Mouse (Mus musculus) embryonic facial prominence, embryonic 15.5 days (tissue): ENCODE data around the gene Mrpl54. TPM values are rescaled to one million over a fixed set of nuclear protein-coding genes. Genes with fewer than 3 reads are reported as not detected.
A peak's percentile ranks its signal among the peaks of the same experiment; 100 is the strongest.

Source experiments
- ATAC-seq: fragments of 200-750 bp; cut with Nextera tagmentation; 2 replicates; pipeline ENCODE4 v1.8.0; 2017; ENCODE audit warnings: low read depth, moderate TSS enrichment; ENCODE audit not compliant: insufficient number of reproducible peaks, low FRiP score, low TSS enrichment
- H3K27ac ChIP-seq: fragments of 300-500 bp; sonication (generic); replicated peaks from 2 replicates; pipeline ENCODE4 v1.5.1; 2015; ENCODE audit warnings: mild to moderate bottlenecking, inconsistent platforms
- H3K27me3 ChIP-seq: fragments of 300-500 bp; sonication (generic); 2 replicates; pipeline ENCODE4 v1.6.1; 2015; ENCODE audit warnings: inconsistent platforms
- H3K36me3 ChIP-seq: fragments of 300-500 bp; sonication (generic); 2 replicates; pipeline ENCODE4 v1.6.1; 2015; ENCODE audit warnings: mild to moderate bottlenecking, inconsistent platforms
- H3K4me1 ChIP-seq: fragments of 300-500 bp; sonication (generic); 2 replicates; pipeline ENCODE4 v1.6.1; 2015; ENCODE audit warnings: inconsistent platforms
- H3K4me2 ChIP-seq: fragments of 300-500 bp; sonication (generic); replicated peaks from 2 replicates; pipeline ENCODE4 v1.6.1; 2015; ENCODE audit warnings: mild to moderate bottlenecking, inconsistent platforms
- H3K4me3 ChIP-seq: fragments of 300-500 bp; sonication (generic); replicated peaks from 2 replicates; pipeline ENCODE4 v1.5.1; 2015; ENCODE audit warnings: mild to moderate bottlenecking, inconsistent platforms
- H3K9ac ChIP-seq: fragments of 300-500 bp; sonication (generic); 2 replicates; pipeline ENCODE4 v1.6.1; 2015; ENCODE audit warnings: inconsistent platforms
- H3K9me3 ChIP-seq: fragments of 300-500 bp; sonication (generic); replicated peaks from 2 replicates; pipeline ENCODE4 v1.6.1; 2016; ENCODE audit warnings: inconsistent platforms
- WGBS: fragments of 180-500 bp; shearing (Covaris S2); methylation state at CpG from one replicate; pipeline ENCODE4 v1.1.7; 2015; 5-methylcytosine and 5-hydroxymethylcytosine counted together
- polyA plus RNA-seq: library from polyadenylated mRNA; unstranded; fragments of >200 nt; fragmentation: Nextera tagmentation; extraction: Ambion mirVana; gene quantifications from 2 replicates; pipeline ENCODE4 v1.2.1, GENCODE M21; 2015

The Mrpl54 gene
- polyA plus RNA-seq, 1 experiment from 2014 or later, result 199 TPM

- peak; percentile 58; the same call in 1 of the 2 replicates for ATAC-seq
- Histone ChIP-seq H3K27ac (peak overlapping the region; percentile 28; the same call in 1 of the 2 replicates), H3K4me3 (peak overlapping the region; percentile 44), H3K36me3 (no peaks in the 10 kb centered on the region), H3K4me2 (peak overlapping the region; percentile 74), H3K9ac (no peak overlapping the region), H3K9me3 (no peaks in the 10 kb centered on the region), H3K4me1 (peaks cover 26% of the 10 kb centered on the region), H3K27me3 (peaks cover 34% of the 10 kb centered on the region)
- 5% methylated on average over 17 of the region's 17 CpGs for WGBS
Measured at GRCm38 (mm10) chr10:81284719-81285118, 18.0 kb upstream of the Mrpl54 start.

GRCm38 (mm10) chr10:81284189-81284588 is 17.5 kb upstream of the Mrpl54 start:
- Histone ChIP-seq H3K27ac (0 out of 2 replicates have a peak overlapping the region, but pooled peaks have one; percentile 28), H3K4me2 (no peak overlapping the region), H3K9me3 (no peaks in the 10 kb centered on the region), H3K27me3 (peaks cover 34% of the 10 kb centered on the region), H3K4me3 (no peak overlapping the region), H3K36me3 (no peaks in the 10 kb centered on the region), H3K9ac (no peak overlapping the region), H3K4me1 (peaks cover 27% of the 10 kb centered on the region)
- ATAC-seq, result 0 out of 2 replicates have a peak, but pooled peaks have one; percentile 11
- WGBS, result 35% methylated on average over 6 of the region's 6 CpGs

GRCm38 (mm10) chr10:81279496-81279895 is 12.8 kb upstream of the Mrpl54 start:
- Histone ChIP-seq H3K27ac (no peak overlapping the region), H3K9ac (no peak overlapping the region)

GRCm38 (mm10) chr10:81277676-81278075 is 10.9 kb upstream of the Mrpl54 start:
- no peak overlapping the region for H3K4me3 ChIP-seq
- no peaks in the 10 kb centered on the region for H3K9me3 ChIP-seq
- no peak for ATAC-seq
- H3K36me3 ChIP-seq, result peaks cover 13% of the 10 kb centered on the region
- H3K27ac ChIP-seq, result no peak overlapping the region
- peaks cover 8% of the 10 kb centered on the region; the same call in 1 of the 2 replicates for H3K4me1 ChIP-seq
- H3K9ac ChIP-seq, result no peak overlapping the region
- 81% methylated on average over 22 of the region's 22 CpGs for WGBS
- no peak overlapping the region for H3K4me2 ChIP-seq
- peaks cover 7% of the 10 kb centered on the region; the same call in 1 of the 2 replicates for H3K27me3 ChIP-seq

More at GRCm38 (mm10) chr10:81279496-81279895, 12.8 kb upstream of the Mrpl54 start:
- Histone ChIP-seq H3K27me3 (peaks cover 23% of the 10 kb centered on the region), H3K36me3 (no peaks in the 10 kb centered on the region), H3K9me3 (no peaks in the 10 kb centered on the region), H3K4me1 (peaks cover 17% of the 10 kb centered on the region), H3K4me2 (no peak overlapping the region), H3K4me3 (no peak overlapping the region)
- no peak for ATAC-seq
- 37% methylated on average over 10 of the region's 10 CpGs for WGBS

- WGBS, result 91% methylated on average over 19 of the region's 19 CpGs
Measured at GRCm38 (mm10) chr10:81273842-81274241, 7.1 kb upstream of the Mrpl54 start.

GRCm38 (mm10) chr10:81272356-81272755 is 5.6 kb upstream of the Mrpl54 start:
- Histone ChIP-seq H3K9me3 (no peaks in the 10 kb centered on the region), H3K27ac (no peak overlapping the region), H3K4me1 (peaks cover 13% of the 10 kb centered on the region), H3K4me3 (no peak overlapping the region), H3K9ac (no peak overlapping the region), H3K36me3 (peaks cover 43% of the 10 kb centered on the region), H3K27me3 (no peaks in the 10 kb centered on the region), H3K4me2 (no peak overlapping the region)
- no peak for ATAC-seq
- WGBS, result 90% methylated on average over 21 of the region's 21 CpGs

More at GRCm38 (mm10) chr10:81273842-81274241, 7.1 kb upstream of the Mrpl54 start:
- Histone ChIP-seq H3K4me2 (no peak overlapping the region), H3K27me3 (no peaks in the 10 kb centered on the region), H3K4me3 (no peak overlapping the region), H3K9me3 (no peaks in the 10 kb centered on the region), H3K4me1 (peaks cover 8% of the 10 kb centered on the region), H3K9ac (no peak overlapping the region), H3K27ac (no peak overlapping the region), H3K36me3 (peaks cover 43% of the 10 kb centered on the region)
- ATAC-seq, result no peak

GRCm38 (mm10) chr10:81268643-81269412 is 2.1 kb upstream of the Mrpl54 start:
- Histone ChIP-seq H3K9me3 (no peaks in the 10 kb centered on the region), H3K4me1 (peaks cover 20% of the 10 kb centered on the region), H3K27ac (peak overlapping the region; percentile 58; the same call in 1 of the 2 replicates), H3K9ac (peak overlapping the region; percentile 80), H3K4me3 (peak overlapping the region; percentile 83), H3K36me3 (peaks cover 56% of the 10 kb centered on the region), H3K4me2 (peak overlapping the region; percentile 77), H3K27me3 (no peaks in the 10 kb centered on the region)
- 77% methylated on average over 16 of the region's 16 CpGs for WGBS
- no peak for ATAC-seq

GRCm38 (mm10) chr10:81268056-81268455 is 1.3 kb upstream of the Mrpl54 start:
- peak; percentile 66 for ATAC-seq
- Histone ChIP-seq H3K36me3 (peaks cover 54% of the 10 kb centered on the region), H3K27ac (peak overlapping the region; percentile 58; the same call in 1 of the 2 replicates)

GRCm38 (mm10) chr10:81265540-81265939 is 1.2 kb downstream of the Mrpl54 start:
- Histone ChIP-seq H3K4me3 (peak overlapping the region; percentile 83), H3K9me3 (0 out of 2 replicates have a peak, but pooled peaks cover 3% of the 10 kb centered on the region), H3K4me2 (peak overlapping the region; percentile 60), H3K27me3 (no peaks in the 10 kb centered on the region), H3K27ac (no peak overlapping the region), H3K4me1 (peaks cover 20% of the 10 kb centered on the region), H3K9ac (no peak overlapping the region), H3K36me3 (peaks cover 40% of the 10 kb centered on the region)
- ATAC-seq, result no peak
- 96% methylated on average over 8 of the region's 8 CpGs for WGBS

More at GRCm38 (mm10) chr10:81268056-81268455, 1.3 kb upstream of the Mrpl54 start:
- Histone ChIP-seq H3K4me3 (peak overlapping the region; percentile 83), H3K4me2 (peak overlapping the region; percentile 77), H3K9me3 (no peaks in the 10 kb centered on the region), H3K27me3 (no peaks in the 10 kb centered on the region), H3K4me1 (peaks cover 20% of the 10 kb centered on the region), H3K9ac (peak overlapping the region; percentile 80)
- 4% methylated on average over 23 of the region's 23 CpGs for WGBS

- Histone ChIP-seq H3K36me3 (peaks cover 32% of the 10 kb centered on the region), H3K4me1 (peaks cover 32% of the 10 kb centered on the region), H3K9me3 (0 out of 2 replicates have a peak, but pooled peaks cover 4% of the 10 kb centered on the region), H3K27me3 (peaks cover 43% of the 10 kb centered on the region), H3K4me3 (no peak overlapping the region), H3K27ac (no peak overlapping the region), H3K9ac (no peak overlapping the region), H3K4me2 (no peak overlapping the region)
- no peak for ATAC-seq
- 84% methylated on average over 4 of the region's 4 CpGs for WGBS
Measured at GRCm38 (mm10) chr10:81261025-81261424, 5.7 kb downstream of the Mrpl54 start.

- H3K9ac ChIP-seq, result no peak overlapping the region
- no peak overlapping the region for H3K4me2 ChIP-seq
- H3K36me3 ChIP-seq, result peaks cover 22% of the 10 kb centered on the region
- 0 out of 2 replicates have a peak, but pooled peaks cover 4% of the 10 kb centered on the region for H3K9me3 ChIP-seq
- H3K4me3 ChIP-seq, result no peak overlapping the region
- H3K27me3 ChIP-seq, result peaks cover 50% of the 10 kb centered on the region
- peaks cover 24% of the 10 kb centered on the region for H3K4me1 ChIP-seq
- no peak overlapping the region for H3K27ac ChIP-seq
- no peak for ATAC-seq
- WGBS, result 40% methylated on average over 21 of the region's 21 CpGs
Measured at GRCm38 (mm10) chr10:81259225-81259884, 7.4 kb downstream of the Mrpl54 start.
